Mouse (Mus musculus): Measurements from ENCODE around the gene Neurod2.
A peak's percentile ranks its signal among the peaks of the same experiment; 100 is the strongest.

The Neurod2 gene

GRCm38 (mm10) chr11:98331401-98331800 is 2.0 kb upstream of the Neurod2 start:
- DNase-seq: no peak

GRCm38 (mm10) chr11:98330745-98331204 is 1.3 kb upstream of the Neurod2 start:
- no peak for DNase-seq

DNA sequence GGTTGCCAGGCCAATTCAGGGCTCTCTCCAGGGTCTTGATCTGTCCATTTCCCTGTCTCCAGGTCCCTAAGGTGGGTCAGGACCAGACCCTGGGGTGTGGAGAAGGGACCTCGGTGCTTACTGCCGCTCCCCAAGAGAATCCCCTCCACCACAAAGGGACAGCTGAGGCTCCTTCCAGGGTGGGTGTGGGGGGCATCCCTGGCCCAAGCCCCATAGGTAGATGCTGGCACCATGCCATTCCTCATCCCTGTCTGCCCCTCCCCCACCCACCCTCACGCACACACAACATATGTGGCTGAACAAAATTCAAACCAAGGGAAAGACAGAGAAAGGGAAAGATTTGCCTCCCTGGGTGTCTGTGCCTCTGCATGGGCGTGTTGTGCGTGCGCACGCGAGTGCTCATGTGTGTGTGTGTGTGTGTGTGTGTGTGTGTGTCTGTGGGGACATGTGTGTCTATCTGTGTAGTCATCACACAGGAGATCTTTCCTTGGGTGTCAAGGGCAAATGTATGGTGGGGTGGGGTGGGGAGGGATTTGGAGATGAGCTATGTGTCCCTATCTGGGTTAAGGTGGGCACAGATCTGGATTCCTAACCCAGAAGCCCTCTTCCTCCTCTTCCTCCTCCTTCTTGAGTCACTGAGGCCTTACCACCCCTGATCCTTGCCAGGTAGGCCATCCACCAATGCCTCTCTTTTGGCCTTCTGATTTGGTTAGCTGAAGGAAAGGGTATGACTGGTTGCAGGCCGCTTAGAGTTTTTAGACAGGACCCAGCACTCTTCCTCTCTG is 704 bp upstream of the Neurod2 start:
- DNase-seq: no peak

DNA sequence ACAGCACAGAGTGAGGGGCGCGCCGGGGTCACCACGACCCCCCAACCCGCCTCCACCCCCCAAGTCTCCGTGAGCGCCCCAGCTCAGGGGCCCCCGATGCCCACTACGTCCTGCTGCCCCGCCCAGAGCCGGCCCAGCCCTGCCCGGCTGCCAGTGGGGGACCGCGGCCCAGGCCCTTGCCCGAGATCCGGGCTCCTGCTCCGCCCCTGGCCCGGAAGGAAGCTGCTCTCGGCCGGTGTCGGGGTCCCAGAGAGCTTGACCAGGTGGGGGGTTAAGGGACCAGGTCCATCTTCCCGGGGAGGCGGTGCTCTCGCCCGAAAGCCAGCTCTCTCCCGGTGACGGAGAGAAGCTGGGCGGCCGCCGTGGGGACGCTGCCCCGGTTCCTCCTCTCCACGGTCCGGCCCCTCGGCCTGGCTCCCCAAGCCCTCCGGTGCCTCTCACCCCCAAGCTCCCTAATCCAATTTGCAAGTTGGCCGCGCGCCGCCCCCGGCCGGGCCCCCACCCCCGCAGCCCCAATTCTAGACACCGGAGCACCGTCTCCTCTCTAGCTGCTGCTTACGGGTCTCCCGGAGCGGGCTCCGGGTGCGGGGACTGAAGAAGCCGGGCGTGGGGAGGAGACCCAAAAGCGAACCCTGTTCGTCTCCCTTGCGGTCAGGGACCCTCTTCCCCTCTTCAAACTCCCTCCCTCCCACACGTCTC is 928 bp downstream of the Neurod2 start:
- no peak for DNase-seq

- DNase-seq: no peak
Observed at GRCm38 (mm10) chr11:98328031-98328370, 1.4 kb downstream of the Neurod2 start.

GRCm38 (mm10) chr11:98327136-98328030 is 2.1 kb downstream of the Neurod2 start:
- no peak for DNase-seq

- DNase-seq: no peak
Observed at GRCm38 (mm10) chr11:98326741-98327135, 2.7 kb downstream of the Neurod2 start.

DNA sequence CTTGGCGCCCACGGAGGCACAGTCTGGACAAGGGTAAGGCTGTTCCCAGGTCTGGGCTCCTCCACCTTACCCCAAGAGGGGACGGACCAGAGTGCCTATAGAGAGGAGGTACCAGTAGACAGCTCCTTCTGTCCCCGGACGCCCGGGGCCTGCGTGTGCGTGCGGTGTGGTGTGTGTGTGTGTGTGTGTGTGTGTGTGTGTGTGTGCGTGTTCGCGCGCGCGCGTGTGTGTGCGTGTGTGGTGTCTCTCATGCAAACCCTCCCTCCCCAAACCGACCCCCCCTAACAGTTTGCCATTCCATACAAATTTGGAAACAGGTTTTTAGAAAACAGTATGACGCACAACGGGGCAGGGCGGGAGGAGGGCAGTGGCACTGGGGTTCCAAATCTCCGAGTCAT is 3.6 kb downstream of the Neurod2 start:
- no peak for DNase-seq

GRCm38 (mm10) chr11:98325191-98325820 is 4.1 kb downstream of the Neurod2 start:
- no peak for DNase-seq

- DNase-seq: peak in 1 of 2 experiments; percentile 37
Observed at GRCm38 (mm10) chr11:98323933-98324332, 5.5 kb downstream of the Neurod2 start.

DNA sequence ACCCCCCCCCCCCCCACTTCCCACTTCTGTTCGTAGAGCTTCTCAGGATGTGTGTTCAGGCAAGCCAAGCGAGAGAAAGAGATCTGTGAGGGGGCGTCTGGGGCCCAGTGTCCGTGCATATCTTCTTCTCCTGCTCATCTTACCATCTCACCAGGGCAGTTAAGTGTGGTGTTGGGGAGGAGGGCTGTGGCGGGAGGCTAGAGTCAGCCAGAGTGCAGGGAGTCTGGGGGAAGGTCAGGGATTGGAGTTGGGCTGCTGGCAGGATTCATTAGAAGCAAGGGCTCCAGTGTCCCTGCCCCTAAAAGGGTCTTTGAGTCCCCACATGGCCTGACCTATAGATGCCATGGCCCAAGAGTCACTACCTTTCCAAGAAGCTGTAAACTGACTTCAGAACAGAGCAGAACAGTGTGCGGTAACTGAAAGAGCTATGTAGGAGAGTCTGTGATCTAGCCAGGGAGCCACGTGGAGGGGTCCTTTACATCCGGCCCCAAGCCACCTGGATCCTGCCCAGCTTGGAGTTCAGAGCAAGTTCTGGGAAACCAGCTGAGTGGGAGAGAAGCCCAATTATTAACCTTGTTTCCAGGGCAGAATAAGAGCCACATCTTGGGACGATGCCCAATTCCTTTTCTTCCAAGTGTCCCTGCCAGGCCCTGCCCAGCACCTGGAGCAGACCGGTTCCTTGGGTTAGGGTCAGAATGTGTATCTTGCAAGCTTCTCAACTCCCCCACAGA is 6.1 kb downstream of the Neurod2 start:
- no peak for DNase-seq

DNA sequence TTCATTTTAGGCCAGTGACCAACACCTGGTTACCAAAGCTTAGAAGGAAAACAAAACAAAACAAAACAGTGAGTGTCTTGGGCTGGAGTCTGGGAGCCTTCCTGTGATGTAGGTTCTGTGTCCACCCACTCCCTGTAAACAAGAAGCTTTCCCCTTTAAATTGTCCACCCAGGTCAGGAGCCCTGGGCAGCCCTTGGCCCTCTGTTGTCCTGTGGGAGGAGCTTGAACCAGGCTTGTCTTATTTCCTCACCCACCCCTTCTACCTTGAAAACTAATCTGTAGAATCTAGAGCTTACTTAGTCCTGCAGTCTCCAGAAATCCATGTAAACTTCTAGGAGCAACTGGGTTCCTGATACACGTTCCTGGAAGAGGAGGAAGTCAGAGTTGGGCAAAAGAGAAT is 7.3 kb downstream of the Neurod2 start:
- DNase-seq: no peak

GRCm38 (mm10) chr11:98321677-98322003 is 7.8 kb downstream of the Neurod2 start:
- DNase-seq: no peak

GRCm38 (mm10) chr11:98320806-98321676 is 8.4 kb downstream of the Neurod2 start:
- no peak for DNase-seq

GRCm38 (mm10) chr11:98320381-98320780 is 9.1 kb downstream of the Neurod2 start:
- no peak for DNase-seq

DNA sequence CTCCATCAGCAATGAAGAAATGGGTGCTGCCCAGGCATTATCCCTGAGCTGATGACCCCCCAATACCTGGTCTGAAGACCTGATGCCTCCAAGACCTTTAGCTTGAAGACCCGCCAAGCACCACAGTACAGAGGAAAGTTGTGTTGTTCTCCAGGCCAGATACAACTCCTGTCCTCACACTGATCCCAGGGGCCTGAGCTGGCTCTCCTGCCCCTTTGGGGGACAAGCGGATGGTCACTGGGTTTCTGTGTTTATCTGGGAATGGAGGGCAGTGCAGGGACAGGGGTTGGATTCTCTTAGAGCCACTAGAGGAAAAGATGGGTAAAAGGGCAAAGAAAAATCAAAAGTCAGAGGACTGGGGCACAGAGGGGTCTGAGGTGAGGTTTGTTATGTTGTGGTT is 9.5 kb downstream of the Neurod2 start:
- DNase-seq: no peak

DNA sequence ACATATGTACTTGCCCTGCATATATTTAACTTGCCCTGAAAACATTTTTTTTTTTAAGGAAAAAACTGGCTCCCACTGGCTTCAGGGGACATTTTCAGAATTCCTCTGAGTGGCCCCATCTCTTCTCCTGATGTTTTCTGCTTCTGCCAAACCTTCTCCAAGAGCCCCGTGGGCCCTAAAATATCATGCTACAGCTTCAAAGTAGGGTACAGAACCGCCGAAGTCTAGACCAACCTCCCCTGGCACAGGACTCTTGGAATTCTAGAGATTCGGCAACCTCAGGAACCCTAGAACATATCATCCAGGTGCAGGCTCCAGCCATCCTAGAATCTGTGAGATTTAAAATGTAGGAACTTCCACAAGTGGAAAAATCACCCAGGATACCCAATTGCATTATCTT is 9.9 kb downstream of the Neurod2 start:
- no peak for DNase-seq

DNA sequence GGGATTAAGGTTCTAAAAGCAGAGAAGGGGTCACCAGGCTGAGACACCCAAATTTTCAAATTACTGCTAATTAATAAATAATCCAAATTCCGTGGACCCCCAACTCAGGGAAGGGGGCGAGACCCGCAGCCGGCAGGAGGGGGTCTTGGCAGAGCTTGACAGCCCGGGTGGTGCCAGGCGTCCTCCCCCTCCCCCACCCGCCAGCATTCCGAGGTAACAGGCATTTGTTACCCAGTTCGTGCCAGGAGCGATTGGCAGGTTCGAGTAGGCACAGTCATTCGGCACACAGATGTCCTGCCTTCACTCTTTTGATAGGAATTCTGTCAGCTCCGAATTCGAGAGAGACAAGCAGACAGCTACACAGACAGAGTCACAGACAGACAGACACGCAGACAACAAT is 10.3 kb downstream of the Neurod2 start:
- no peak for DNase-seq

GRCm38 (mm10) chr11:98318421-98319116 is 10.9 kb downstream of the Neurod2 start:
- DNase-seq: no peak

GRCm38 (mm10) chr11:98317479-98317878 is 12.0 kb downstream of the Neurod2 start:
- no peak for DNase-seq
